Mouse (Mus musculus) stomach, postnatal 0 days (tissue): ENCODE measurements around the gene Ube2h. TPM values are rescaled to one million over a fixed set of nuclear protein-coding genes. Genes with fewer than 3 reads are reported as not detected.
"Not testable (repeated sequence)": the region's sequence is repeated elsewhere in the genome, so short reads cannot be mapped to it uniquely, and the experiment has no call there.

ENCODE experiments used
- ATAC-seq: fragments of 200-750 bp; cut with Nextera tagmentation; 2 replicates; pipeline ENCODE4 v1.8.0; 2017; ENCODE audit not compliant: low FRiP score, low TSS enrichment
- DNase-seq: peaks from one replicate; pipeline ENCODE4 v3.0.0-alpha.2; 2016; ENCODE audit warnings: low spot score
- H3K27ac ChIP-seq: fragments of 300-500 bp; sonication (generic); replicated peaks from 2 replicates; pipeline ENCODE4 v1.5.1; 2014; ENCODE audit warnings: mild to moderate bottlenecking, control low read depth
- H3K27me3 ChIP-seq: fragments of 300-500 bp; sonication (generic); 2 replicates; pipeline ENCODE4 v1.6.1; 2014; ENCODE audit warnings: low read length; ENCODE audit not compliant: control insufficient read depth, insufficient read depth
- H3K36me3 ChIP-seq: fragments of 300-500 bp; sonication (generic); 2 replicates; pipeline ENCODE4 v1.6.1; 2014; ENCODE audit warnings: low read length, mixed read lengths; ENCODE audit not compliant: control insufficient read depth, insufficient read depth
- H3K4me1 ChIP-seq: fragments of 300-500 bp; sonication (generic); replicated peaks from 2 replicates; pipeline ENCODE4 v1.6.1; 2014; ENCODE audit warnings: antibody characterized with exemption; ENCODE audit not compliant: control insufficient read depth, insufficient read depth
- H3K4me2 ChIP-seq: fragments of 300-500 bp; sonication (generic); replicated peaks from 2 replicates; pipeline ENCODE4 v1.6.1; 2014; ENCODE audit warnings: low read depth, mild to moderate bottlenecking, control low read depth, moderate library complexity
- H3K4me3 ChIP-seq: fragments of 300-500 bp; sonication (generic); 2 replicates; pipeline ENCODE4 v1.5.1; 2014; ENCODE audit warnings: low read depth, low read length, control low read depth
- H3K9ac ChIP-seq: fragments of 300-500 bp; sonication (generic); 2 replicates; pipeline ENCODE4 v1.6.1; 2014; ENCODE audit warnings: mild to moderate bottlenecking, low read length, control low read depth, mixed read lengths
- H3K9me3 ChIP-seq: fragments of 300-500 bp; sonication (generic); 2 replicates; pipeline ENCODE4 v1.6.1; 2016; ENCODE audit warnings: low read length; ENCODE audit not compliant: control insufficient read depth
- CTCF ChIP-seq: IDR thresholded peaks from 2 replicates; pipeline ENCODE4 v1.5.1; 2016; ENCODE audit warnings: antibody characterized with exemption, low read depth, mild to moderate bottlenecking, moderate library complexity
- EP300 ChIP-seq: optimal IDR thresholded peaks from 2 replicates; pipeline ENCODE3; 2016; ENCODE audit warnings: antibody characterized with exemption
- WGBS: fragments of 180-500 bp; shearing (Covaris S2); extraction: QIAGEN DNeasy Blood & Tissue Kit; methylation state at CpG from one replicate; pipeline ENCODE4 v1.1.7; 2014; 5-methylcytosine and 5-hydroxymethylcytosine counted together
- polyA plus RNA-seq: library from polyadenylated mRNA; unstranded; fragments of >200 nt; fragmentation: Nextera tagmentation; extraction: Ambion mirVana; gene quantifications from 2 replicates; pipeline ENCODE4 v1.2.1, GENCODE M21; 2015

Gene Ube2h
- polyA plus RNA-seq, 1 experiment from 2014 or later: 25.2 TPM

- H3K27ac ChIP-seq: no peak overlapping the region
- no peaks in the 10 kb centered on the region for H3K27me3 ChIP-seq
- H3K9me3 ChIP-seq: no peaks in the 10 kb centered on the region
- TF ChIP-seq CTCF (no peak), EP300 (no peak)
- no peak overlapping the region for H3K4me2 ChIP-seq
- no peak overlapping the region for H3K9ac ChIP-seq
- no peak for DNase-seq
- H3K4me1 ChIP-seq: no peaks in the 10 kb centered on the region
- peak; percentile 54; the same call in 1 of the 2 replicates for ATAC-seq
- 40% methylated on average over 4 of the region's 4 CpGs for WGBS
- no peaks in the 10 kb centered on the region for H3K36me3 ChIP-seq
- no peak overlapping the region for H3K4me3 ChIP-seq
Measured at GRCm38 (mm10) chr6:30321002-30321401, 16.7 kb upstream of the Ube2h start.

- Histone ChIP-seq H3K27me3 (no peaks in the 10 kb centered on the region), H3K4me1 (no peaks in the 10 kb centered on the region), H3K4me3 (no peak overlapping the region), H3K4me2 (no peak overlapping the region), H3K27ac (no peak overlapping the region), H3K9me3 (no peaks in the 10 kb centered on the region), H3K9ac (no peak overlapping the region), H3K36me3 (no peaks in the 10 kb centered on the region)
- ATAC-seq (no peak), DNase-seq (no peak)
- 78% methylated on average over 5 of the region's 5 CpGs for WGBS
- no peak for TF ChIP-seq CTCF
- no peak for TF ChIP-seq EP300
Measured at GRCm38 (mm10) chr6:30319216-30319615, 14.9 kb upstream of the Ube2h start.

GRCm38 (mm10) chr6:30312006-30312405 is 7.7 kb upstream of the Ube2h start:
- DNase-seq (no peak), ATAC-seq (no peak)
- Histone ChIP-seq H3K4me1 (no peaks in the 10 kb centered on the region), H3K4me2 (no peak overlapping the region), H3K9ac (no peak overlapping the region), H3K36me3 (no peaks in the 10 kb centered on the region), H3K27ac (no peak overlapping the region), H3K4me3 (no peak overlapping the region), H3K9me3 (no peaks in the 10 kb centered on the region), H3K27me3 (no peaks in the 10 kb centered on the region)
- TF ChIP-seq EP300: no peak
- TF ChIP-seq CTCF: no peak
- 33% methylated on average over 1 of the region's 1 CpGs for WGBS

GRCm38 (mm10) chr6:30308751-30309150 is 4.4 kb upstream of the Ube2h start:
- Histone ChIP-seq H3K4me3 (no peak overlapping the region), H3K4me2 (no peak overlapping the region), H3K9ac (no peak overlapping the region), H3K4me1 (no peaks in the 10 kb centered on the region), H3K27ac (0 out of 2 replicates have a peak overlapping the region, but pooled peaks have one; percentile 30), H3K9me3 (no peaks in the 10 kb centered on the region), H3K27me3 (no peaks in the 10 kb centered on the region), H3K36me3 (no peaks in the 10 kb centered on the region)
- no peak for DNase-seq
- TF ChIP-seq CTCF (no peak), EP300 (no peak)
- no peak for ATAC-seq
- WGBS: 50% methylated on average over 4 of the region's 4 CpGs

- peak overlapping the region; percentile 12; the same call in 1 of the 2 replicates for H3K4me2 ChIP-seq
- H3K27me3 ChIP-seq: no peaks in the 10 kb centered on the region
- no peak overlapping the region for H3K9ac ChIP-seq
- no peak overlapping the region for H3K4me3 ChIP-seq
- H3K9me3 ChIP-seq: no peaks in the 10 kb centered on the region
- TF ChIP-seq CTCF (no peak), EP300 (no peak)
- no peaks in the 10 kb centered on the region for H3K4me1 ChIP-seq
- ATAC-seq (peak; percentile 54), DNase-seq (peak; percentile 74)
- H3K27ac ChIP-seq: peak overlapping the region; percentile 19
- no peaks in the 10 kb centered on the region for H3K36me3 ChIP-seq
- WGBS: 8% methylated on average over 9 of the region's 9 CpGs
Measured at GRCm38 (mm10) chr6:30307691-30308090, 3.4 kb upstream of the Ube2h start.

- not testable (repeated sequence) for H3K4me1 ChIP-seq, H3K36me3 ChIP-seq, H3K9me3 ChIP-seq, H3K27me3 ChIP-seq
- peak overlapping the region; percentile 95 for H3K27ac ChIP-seq
- 1% methylated on average over 29 of the region's 66 CpGs for WGBS
- peak overlapping the region; percentile 78 for H3K4me3 ChIP-seq
- peak overlapping the region; percentile 68 for H3K4me2 ChIP-seq
- ATAC-seq (peak; percentile 1; the same call in 1 of the 2 replicates), DNase-seq (peak; percentile 61)
- peak overlapping the region; percentile 85 for H3K9ac ChIP-seq
Measured at GRCm38 (mm10) chr6:30303771-30304398, 454 bp downstream of the Ube2h start.
